ENCODE assay signal across 23 mouse cellular contexts in the genomic region with DNA sequence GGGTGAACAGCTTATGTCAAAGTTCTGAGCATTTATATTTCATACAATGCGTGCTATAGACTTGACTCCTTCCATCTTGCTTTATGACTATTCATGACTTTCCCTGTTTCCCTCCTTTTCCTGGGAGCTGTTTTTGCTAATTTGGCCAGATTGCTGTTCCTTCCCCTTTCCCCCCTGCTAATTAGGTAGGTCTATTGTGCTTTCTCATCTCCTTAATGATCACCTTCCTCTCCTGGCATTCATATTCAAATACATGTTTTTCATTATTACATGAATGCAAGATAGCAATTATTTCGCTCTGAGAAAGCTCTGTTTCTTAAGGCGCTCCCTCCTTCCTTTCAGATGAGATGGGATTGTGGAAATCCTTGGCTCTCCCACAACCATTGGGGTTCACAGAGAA.
"Had no signal": no experiment of that assay in that cellular context is flagged by ENCODE, and none has a peak within 500 bp of the region (broad histone marks: within the 10 kb centered on the region; RNA-seq: fewer than 3 reads in every experiment).

No protein-coding gene starts in this region.

- ATAC-seq: liver, postnatal 0 days; lung, postnatal 0 days; midbrain, embryonic 13.5 days; midbrain, embryonic 16.5 days had no signal

- H3K9ac ChIP-seq: limb, embryonic 12.5 days; limb, embryonic 15.5 days; liver, embryonic 14.5 days; liver, postnatal 0 days; lung, embryonic 14.5 days; midbrain, embryonic 13.5 days; neural tube, embryonic 13.5 days had no signal

- H3K27me3 ChIP-seq: limb, embryonic 15.5 days; megakaryocyte, embryonic 14.5 days; midbrain, embryonic 13.5 days; neural tube, embryonic 13.5 days had no signal

- H3K36me3 ChIP-seq: limb, embryonic 12.5 days; limb, embryonic 15.5 days; neural tube, embryonic 13.5 days had no signal

- H3K4me2 ChIP-seq: limb, embryonic 12.5 days; limb, embryonic 15.5 days; liver, embryonic 11.5 days; lung, embryonic 14.5 days; midbrain, embryonic 13.5 days; neural tube, embryonic 13.5 days had no signal

- H3K4me3 ChIP-seq: left cerebral cortex, adult 2 months; limb, embryonic 12.5 days; limb, embryonic 15.5 days; megakaryocyte, embryonic 14.5 days; midbrain, embryonic 10.5 days; midbrain, embryonic 13.5 days; myocyte; neural tube, embryonic 13.5 days had no signal

- H3K27ac ChIP-seq: kidney, postnatal 0 days; left cerebral cortex, adult 2 months; limb, embryonic 12.5 days; limb, embryonic 15.5 days; liver, embryonic 14.5 days; midbrain, embryonic 10.5 days; midbrain, embryonic 13.5 days; neural tube, embryonic 13.5 days had no signal

- H3K4me1 ChIP-seq: megakaryocyte, embryonic 14.5 days; midbrain, embryonic 10.5 days; midbrain, embryonic 13.5 days; neural tube, embryonic 13.5 days had no signal

- H3K9me3 ChIP-seq: limb, embryonic 12.5 days; limb, embryonic 15.5 days; midbrain, embryonic 10.5 days; midbrain, embryonic 13.5 days; neural tube, embryonic 13.5 days had no signal

- DNase-seq: kidney, postnatal 25 days; layer of hippocampus, postnatal 36 days; liver, postnatal 0 days; lung, embryonic 14.5 days; retina, postnatal 1 day; right cerebral cortex, postnatal 25 days; spleen, adult 18-20 months; thymus, adult 2 months; thymus, postnatal 14 days; thymus, postnatal 4 days had no signal
